29 mouse cellular contexts compared by ENCODE assay signal in genomic region chr4:149487729-149488128, GRCm38 (mm10). TPM values are rescaled to one million over a fixed set of nuclear protein-coding genes. Genes with fewer than 3 reads are reported as not detected.
DNase-seq lines count a peak whose midpoint lies in the region; ATAC-seq and TF ChIP-seq lines count a peak whose summit lies in the region.
"Had no signal": no experiment of that assay in that cellular context is flagged by ENCODE, and none has a peak within 500 bp of the region (broad histone marks: within the 10 kb centered on the region; RNA-seq: fewer than 3 reads in every experiment).

No protein-coding gene starts in this region.

- 92% methylated on average over 12 of the region's 12 CpGs for WGBS in embryonic facial prominence, embryonic 13.5 days
- WGBS in embryonic facial prominence, embryonic 10.5 days: 93% methylated on average over 12 of the region's 12 CpGs
- 95% methylated on average over 12 of the region's 12 CpGs for WGBS in stomach, embryonic 14.5 days
- WGBS in stomach, postnatal 0 days: 93% methylated on average over 12 of the region's 12 CpGs
- 79% methylated on average over 12 of the region's 12 CpGs for WGBS in olfactory bulb, adult 2 months

- H3K4me3 ChIP-seq in embryonic facial prominence, embryonic 13.5 days: no peak overlapping the region
- H3K4me3 ChIP-seq in embryonic facial prominence, embryonic 10.5 days: no peak overlapping the region
- H3K4me3 ChIP-seq in stomach, embryonic 14.5 days (ENCODE audit: low read depth, low read length): no peak overlapping the region
- no peak overlapping the region for H3K4me3 ChIP-seq in stomach, postnatal 0 days (ENCODE audit: low read depth, low read length)
- H3K4me3 ChIP-seq in olfactory bulb, adult 2 months (ENCODE audit: insufficient read depth, low read depth, low read length): no peak overlapping the region
- H3K4me3 ChIP-seq: embryonic facial prominence, embryonic 15.5 days; gastrocnemius, adult 2 months; hindbrain, embryonic 12.5 days; hindbrain, embryonic 15.5 days had no signal

- no peaks in the 10 kb centered on the region for H3K9me3 ChIP-seq in embryonic facial prominence, embryonic 13.5 days
- no peaks in the 10 kb centered on the region for H3K9me3 ChIP-seq in embryonic facial prominence, embryonic 10.5 days
- H3K9me3 ChIP-seq in stomach, embryonic 14.5 days (ENCODE audit: control insufficient read depth, low read depth, low read length): no peaks in the 10 kb centered on the region
- no peaks in the 10 kb centered on the region for H3K9me3 ChIP-seq in stomach, postnatal 0 days (ENCODE audit: control insufficient read depth, low read length)
- H3K9me3 ChIP-seq: embryonic facial prominence, embryonic 15.5 days; hindbrain, embryonic 12.5 days; hindbrain, embryonic 15.5 days had no signal

- H3K4me1 ChIP-seq in embryonic facial prominence, embryonic 13.5 days: peaks cover 23% of the 10 kb centered on the region
- H3K4me1 ChIP-seq in embryonic facial prominence, embryonic 10.5 days: peaks cover 26% of the 10 kb centered on the region
- H3K4me1 ChIP-seq in stomach, embryonic 14.5 days (ENCODE audit: control insufficient read depth, insufficient read depth, low read length): peaks cover 11% of the 10 kb centered on the region
- peaks cover 6% of the 10 kb centered on the region; the same call in 1 of the 2 replicates for H3K4me1 ChIP-seq in stomach, postnatal 0 days (replicated peaks; ENCODE audit: control insufficient read depth, insufficient read depth)
- peaks cover 9% of the 10 kb centered on the region for H3K4me1 ChIP-seq in olfactory bulb, adult 2 months (ENCODE audit: control insufficient read depth, insufficient read depth, low read length)

- peaks cover 55% of the 10 kb centered on the region for H3K36me3 ChIP-seq in embryonic facial prominence, embryonic 13.5 days
- peaks cover 62% of the 10 kb centered on the region for H3K36me3 ChIP-seq in embryonic facial prominence, embryonic 10.5 days (replicated peaks)
- H3K36me3 ChIP-seq in stomach, embryonic 14.5 days (ENCODE audit: control insufficient read depth, insufficient read depth, low read length): peaks cover 37% of the 10 kb centered on the region
- H3K36me3 ChIP-seq in stomach, postnatal 0 days (ENCODE audit: control insufficient read depth, insufficient read depth, low read length): no peaks in the 10 kb centered on the region; the same call in 1 of the 2 replicates

- H3K27me3 ChIP-seq in embryonic facial prominence, embryonic 13.5 days: no peaks in the 10 kb centered on the region
- H3K27me3 ChIP-seq in embryonic facial prominence, embryonic 10.5 days (replicated peaks; ENCODE audit: low read depth, poor library complexity, severe bottlenecking): no peaks in the 10 kb centered on the region
- no peaks in the 10 kb centered on the region for H3K27me3 ChIP-seq in stomach, embryonic 14.5 days (ENCODE audit: control insufficient read depth, insufficient read depth, low read length)
- H3K27me3 ChIP-seq in stomach, postnatal 0 days (ENCODE audit: control insufficient read depth, insufficient read depth, low read length): no peaks in the 10 kb centered on the region
- H3K27me3 ChIP-seq: embryonic facial prominence, embryonic 15.5 days; hindbrain, embryonic 12.5 days; hindbrain, embryonic 15.5 days had no signal

- TF ChIP-seq CTCF in stomach, postnatal 0 days (IDR thresholded peaks at IDR 0.05; ENCODE audit: low read depth): no peak
- no peak for TF ChIP-seq CTCF in olfactory bulb, adult 2 months (IDR thresholded peaks at IDR 0.05; ENCODE audit: insufficient read depth, low read depth, low read length)

- TF ChIP-seq POLR2A in olfactory bulb, adult 2 months (IDR thresholded peaks at IDR 0.05; ENCODE audit: insufficient read depth, low read depth, low read length): no peak

- 0 out of 2 replicates have a peak overlapping the region, but pooled peaks have one; percentile 27 for H3K9ac ChIP-seq in embryonic facial prominence, embryonic 13.5 days
- H3K9ac ChIP-seq in stomach, embryonic 14.5 days (replicated peaks; ENCODE audit: low read depth, low read length): 0 out of 2 replicates have a peak overlapping the region, but pooled peaks have one; percentile 10
- no peak overlapping the region for H3K9ac ChIP-seq in stomach, postnatal 0 days (ENCODE audit: low read length)
- H3K9ac ChIP-seq: embryonic facial prominence, embryonic 15.5 days; forebrain, postnatal 0 days; hindbrain, embryonic 12.5 days; hindbrain, embryonic 15.5 days had no signal

- H3K27ac ChIP-seq in embryonic facial prominence, embryonic 13.5 days: no peak overlapping the region
- no peak overlapping the region for H3K27ac ChIP-seq in embryonic facial prominence, embryonic 10.5 days (replicated peaks)
- no peak overlapping the region for H3K27ac ChIP-seq in stomach, embryonic 14.5 days (ENCODE audit: low read length)
- no peak overlapping the region for H3K27ac ChIP-seq in stomach, postnatal 0 days (replicated peaks)
- H3K27ac ChIP-seq in olfactory bulb, adult 2 months (ENCODE audit: insufficient read depth, low read depth, low read length): peak overlapping the region; percentile 26; the same call in 1 of the 2 replicates
- H3K27ac ChIP-seq: embryonic facial prominence, embryonic 15.5 days; gastrocnemius, adult 2 months; hindbrain, embryonic 12.5 days; hindbrain, embryonic 15.5 days had no signal

- DNase-seq in embryonic facial prominence, embryonic 10.5 days (ENCODE audit: low spot score): no peak
- DNase-seq in stomach, postnatal 0 days (ENCODE audit: low spot score): no peak
- DNase-seq in neural tube, embryonic 10.5 days (ENCODE audit: extremely low spot score, low spot score): no peak
- DNase-seq: adrenal gland, adult 2 months; adrenal gland, postnatal 25 days; cerebellum, adult 11-12 months; cerebellum, adult 8-10 months; cerebellum, postnatal 10 days; cerebellum, postnatal 36 days; embryo, embryonic 11 days; forebrain, postnatal 0 days; gastrocnemius, adult 2 months; gastrocnemius, postnatal 14 days had no signal

- no peak for TF ChIP-seq EP300 in stomach, postnatal 0 days (optimal IDR thresholded peaks at IDR 0.05)

- no peak overlapping the region for H3K4me2 ChIP-seq in embryonic facial prominence, embryonic 13.5 days
- no peak overlapping the region for H3K4me2 ChIP-seq in stomach, embryonic 14.5 days (replicated peaks; ENCODE audit: low read depth, low read length)
- no peak overlapping the region for H3K4me2 ChIP-seq in stomach, postnatal 0 days (replicated peaks; ENCODE audit: low read depth)
- H3K4me2 ChIP-seq: embryonic facial prominence, embryonic 15.5 days; heart, embryonic 11.5 days; hindbrain, embryonic 12.5 days; hindbrain, embryonic 15.5 days had no signal

- ATAC-seq in embryonic facial prominence, embryonic 13.5 days (ENCODE audit: insufficient number of reproducible peaks, insufficient read depth, low FRiP score, low TSS enrichment, low read depth): no peak
- no peak for ATAC-seq in stomach, embryonic 14.5 days (ENCODE audit: insufficient number of reproducible peaks, insufficient read depth, low FRiP score, low read depth)
- ATAC-seq in stomach, postnatal 0 days (ENCODE audit: low FRiP score, low TSS enrichment): no peak
- no peak for ATAC-seq in inflammation-experienced regulatory T-cells, adult 6 months
- ATAC-seq: forebrain, embryonic 14.5 days; forebrain, postnatal 0 days had no signal

RNA-seq across cellular contexts. Expression of gene Lzic, which starts 2.7 kb away (rescaled TPM):
- 56.5 TPM in 2 replicates for polyA plus RNA-seq in embryonic facial prominence, embryonic 13.5 days (2015; fragmentation: Nextera tagmentation; extraction: Ambion mirVana)
- polyA plus RNA-seq in embryonic facial prominence, embryonic 10.5 days (2016; fragmentation: Nextera tagmentation; extraction: Ambion mirVana): 53.2 and 54.5 TPM in 2 replicates
- 45.9 and 49.3 TPM in 2 replicates for polyA plus RNA-seq in stomach, embryonic 14.5 days (2014; fragmentation: Nextera tagmentation; extraction: Ambion mirVana)
- polyA plus RNA-seq in stomach, postnatal 0 days (2015; fragmentation: Nextera tagmentation; extraction: Ambion mirVana): 18.9 and 22.5 TPM in 2 replicates
- polyA plus RNA-seq in olfactory bulb, adult 2 months (2012; ENCODE audit: insufficient read depth, insufficient read length, low replicate concordance, missing spikeins): not detected in 2 replicates
- 10 to 100 TPM; 26.0 to 43.4 (median 28.2) TPM for polyA plus RNA-seq in inflammation-experienced regulatory T-cells, adult 6 months (2017; shearing (Covaris generic))

RNA-seq across cellular contexts. Expression of gene Nmnat1, which starts 2.7 kb away (rescaled TPM):
- polyA plus RNA-seq in embryonic facial prominence, embryonic 13.5 days (2015; fragmentation: Nextera tagmentation; extraction: Ambion mirVana): 9.2 and 10.2 TPM in 2 replicates
- 14.5 and 15.0 TPM in 2 replicates for polyA plus RNA-seq in embryonic facial prominence, embryonic 10.5 days (2016; fragmentation: Nextera tagmentation; extraction: Ambion mirVana)
- polyA plus RNA-seq in stomach, embryonic 14.5 days (2014; fragmentation: Nextera tagmentation; extraction: Ambion mirVana): 11.5 and 15.1 TPM in 2 replicates
- polyA plus RNA-seq in stomach, postnatal 0 days (2015; fragmentation: Nextera tagmentation; extraction: Ambion mirVana): 6.1 and 6.5 TPM in 2 replicates
- polyA plus RNA-seq in olfactory bulb, adult 2 months (2012; ENCODE audit: insufficient read depth, insufficient read length, low replicate concordance, missing spikeins): not detected in 2 replicates
- polyA plus RNA-seq in inflammation-experienced regulatory T-cells, adult 6 months (2017; shearing (Covaris generic)): 1 to 10 TPM; 6.2 to 6.9 (median 6.3) TPM

RNA-seq across cellular contexts. Expression of gene Tmem274, which starts 10.6 kb away (rescaled TPM):
- 0.37 TPM in 1 of 2 replicates, not detected in the other for polyA plus RNA-seq in embryonic facial prominence, embryonic 13.5 days (2015; fragmentation: Nextera tagmentation; extraction: Ambion mirVana)
- polyA plus RNA-seq in embryonic facial prominence, embryonic 10.5 days (2016; fragmentation: Nextera tagmentation; extraction: Ambion mirVana): 0.26 and 0.77 TPM in 2 replicates
- not detected in 2 replicates for polyA plus RNA-seq in stomach, embryonic 14.5 days (2014; fragmentation: Nextera tagmentation; extraction: Ambion mirVana)
- not detected in 2 replicates for polyA plus RNA-seq in stomach, postnatal 0 days (2015; fragmentation: Nextera tagmentation; extraction: Ambion mirVana)
- not detected in 2 replicates for polyA plus RNA-seq in olfactory bulb, adult 2 months (2012; ENCODE audit: insufficient read depth, insufficient read length, low replicate concordance, missing spikeins)
- under 1 TPM in 1 of 3 experiments, not detected in 2; 0.63 TPM for polyA plus RNA-seq in inflammation-experienced regulatory T-cells, adult 6 months (2017; shearing (Covaris generic))
- polyA plus RNA-seq: adrenal gland, adult 2 months; brain, embryonic 14.5 days; cortical plate, adult 2 months; embryonic facial prominence, embryonic 11.5 days; forebrain, embryonic 14.5 days; forebrain, postnatal 0 days; frontal cortex, adult 2 months; gonadal fat pad, adult 2 months; heart, embryonic 11.5 days; heart, embryonic 14.5 days had no signal

RNA-seq across cellular contexts. Expression of gene Ctnnbip1, which starts 30.3 kb away (rescaled TPM):
- 65.4 and 65.6 TPM in 2 replicates for polyA plus RNA-seq in embryonic facial prominence, embryonic 13.5 days (2015; fragmentation: Nextera tagmentation; extraction: Ambion mirVana)
- polyA plus RNA-seq in embryonic facial prominence, embryonic 10.5 days (2016; fragmentation: Nextera tagmentation; extraction: Ambion mirVana): 67.5 TPM in 2 replicates
- 57.7 and 57.8 TPM in 2 replicates for polyA plus RNA-seq in stomach, embryonic 14.5 days (2014; fragmentation: Nextera tagmentation; extraction: Ambion mirVana)
- polyA plus RNA-seq in stomach, postnatal 0 days (2015; fragmentation: Nextera tagmentation; extraction: Ambion mirVana): 60.1 and 69.5 TPM in 2 replicates
- polyA plus RNA-seq in olfactory bulb, adult 2 months (2012; ENCODE audit: insufficient read depth, insufficient read length, low replicate concordance, missing spikeins): not detected in 2 replicates
- polyA plus RNA-seq in inflammation-experienced regulatory T-cells, adult 6 months (2017; shearing (Covaris generic)): 1 to 10 TPM in 2 of 3 experiments, under 1 TPM in 1; 0.59 to 1.4 (median 1.4) TPM

RNA-seq across cellular contexts. Expression of gene Rbp7, which starts 33.0 kb away (rescaled TPM):
- 0.52 TPM in 1 of 2 replicates, not detected in the other for polyA plus RNA-seq in embryonic facial prominence, embryonic 13.5 days (2015; fragmentation: Nextera tagmentation; extraction: Ambion mirVana)
- polyA plus RNA-seq in embryonic facial prominence, embryonic 10.5 days (2016; fragmentation: Nextera tagmentation; extraction: Ambion mirVana): not detected in 2 replicates
- polyA plus RNA-seq in stomach, embryonic 14.5 days (2014; fragmentation: Nextera tagmentation; extraction: Ambion mirVana): 1.9 TPM in 2 replicates
- polyA plus RNA-seq in stomach, postnatal 0 days (2015; fragmentation: Nextera tagmentation; extraction: Ambion mirVana): 6.3 and 7.7 TPM in 2 replicates
- polyA plus RNA-seq in olfactory bulb, adult 2 months (2012; ENCODE audit: insufficient read depth, insufficient read length, low replicate concordance, missing spikeins): not detected in 2 replicates
- not detected for polyA plus RNA-seq in inflammation-experienced regulatory T-cells, adult 6 months (2017; shearing (Covaris generic))
- polyA plus RNA-seq: brain, embryonic 14.5 days; embryonic facial prominence, embryonic 11.5 days; forebrain, embryonic 11.5 days; forebrain, embryonic 14.5 days; hindbrain, embryonic 12.5 days; hindbrain, embryonic 15.5 days had no signal

Comparison
In these comparisons a context has a peak if more than half of its experiments do, and no peak if none do; other contexts are left out.
1. RNA of gene Lzic, which starts 2.7 kb away (polyA plus RNA-seq): 56.5 TPM in embryonic facial prominence, embryonic 13.5 days, 53.2 to 54.5 TPM in embryonic facial prominence, embryonic 10.5 days, 45.9 to 49.3 TPM in stomach, embryonic 14.5 days, 26.0 to 43.4 TPM in inflammation-experienced regulatory T-cells, adult 6 months and 18.9 to 22.5 TPM in stomach, postnatal 0 days; not detected in olfactory bulb, adult 2 months; every median in the first group is over 10 times any median in the second.